In the genomic region with DNA sequence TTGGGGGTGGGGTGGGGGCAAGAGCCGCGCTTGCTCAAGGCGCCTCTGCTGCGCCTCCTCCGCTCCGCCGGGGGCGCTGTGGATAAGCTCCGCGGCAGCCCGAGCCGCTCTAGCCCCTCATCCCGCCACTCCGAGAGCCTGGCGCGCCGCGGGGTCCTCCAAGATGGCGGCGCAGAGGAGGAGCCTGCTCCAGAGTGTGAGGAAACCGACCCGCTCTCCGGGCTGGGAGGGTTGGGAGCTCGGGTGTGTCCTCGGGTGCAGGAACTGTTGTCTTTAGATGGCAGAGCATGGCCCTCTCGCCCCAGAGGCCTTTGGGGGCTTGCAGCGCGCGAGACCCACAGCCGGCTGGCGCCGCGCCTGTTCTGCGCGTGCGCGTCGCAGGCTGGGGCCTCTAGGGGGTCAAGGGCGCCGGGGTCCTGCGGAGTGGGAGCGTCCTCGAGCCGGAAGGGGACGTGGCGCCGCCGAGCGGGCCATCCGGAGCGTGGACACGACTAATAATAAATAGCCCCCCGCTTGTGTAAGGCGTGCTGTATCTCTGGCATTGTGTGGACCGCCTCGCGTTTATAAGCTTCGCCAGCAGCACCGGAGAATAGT, we compare ENCODE assay signal across 8 mouse cellular contexts. TPM values are rescaled to one million over a fixed set of nuclear protein-coding genes. Genes with fewer than 3 reads are reported as not detected.
A peak's percentile ranks its signal among the peaks of the same experiment; 100 is the strongest.
DNase-seq lines count a peak whose midpoint lies in the region; ATAC-seq lines count a peak whose summit lies in the region.

A gene (plus strand): TSS at position 135 of the 594 bp plus-strand sequence.

- H3K9ac ChIP-seq in hindbrain, embryonic 15.5 days = peak within 1 kb of the TSS; percentile 66

- peak within 1 kb of the TSS; percentile 68 for H3K4me3 ChIP-seq in hindbrain, embryonic 15.5 days

- H3K27ac ChIP-seq in hindbrain, embryonic 15.5 days (replicated peaks) = peak within 1 kb of the TSS; percentile 99

- ATAC-seq in hindbrain, embryonic 15.5 days (ENCODE audit: low FRiP score, low read depth) = peak; percentile 95

- H3K36me3 ChIP-seq in hindbrain, embryonic 15.5 days = no peaks in the 10 kb centered on the region

- peak; percentile 95 for DNase-seq in R1 (ENCODE audit: low read depth, low spot score)
- DNase-seq in cerebellum, postnatal 25 days = peak; percentile 96
- DNase-seq in frontal cortex, postnatal 36 days (ENCODE audit: low spot score in 2 of 2) = peak; percentile 92 to 94
- peak; percentile 85 for DNase-seq in left cerebral cortex, adult 11 months (ENCODE audit: low spot score)
- DNase-seq in lung, postnatal 4 days = peak; percentile 94 to 96
- peak; percentile 86 for DNase-seq in retina, postnatal 7 days (ENCODE audit: low read depth, low spot score)
- DNase-seq in urinary bladder, adult 2 months (ENCODE audit: low spot score) = peak; percentile 91

- under 1% methylated on average over 59 of the region's 59 CpGs for WGBS in hindbrain, embryonic 15.5 days

- H3K4me2 ChIP-seq in hindbrain, embryonic 15.5 days = peak within 1 kb of the TSS; percentile 77

- no peaks in the 10 kb centered on the region for H3K27me3 ChIP-seq in hindbrain, embryonic 15.5 days

- H3K9me3 ChIP-seq in hindbrain, embryonic 15.5 days = no peaks in the 10 kb centered on the region

- peaks cover 30% of the 10 kb centered on the region for H3K4me1 ChIP-seq in hindbrain, embryonic 15.5 days (replicated peaks)

RNA-seq across cellular contexts. Expression of the gene that starts here (rescaled TPM):
- 37.4 and 40.2 TPM in 2 replicates for polyA plus RNA-seq in hindbrain, embryonic 15.5 days (2015; fragmentation: Nextera tagmentation; extraction: Ambion mirVana)
- 33.5 and 36.7 TPM in 2 replicates for polyA plus RNA-seq in urinary bladder, adult 2 months (2012; rRNA removed)

Comparison
In these comparisons a context has a peak if more than half of its experiments do, and no peak if none do; other contexts are left out.
1. Peak in every context shown above with its lines: DNase-seq, ATAC-seq, H3K4me3 ChIP-seq and H3K27ac ChIP-seq.